Mouse (Mus musculus) neural tube, postnatal 0 days (tissue): ENCODE data around the gene Spo11. TPM values are rescaled to one million over a fixed set of nuclear protein-coding genes. Genes with fewer than 3 reads are reported as not detected.

ENCODE experiments used
- polyA plus RNA-seq: library from polyadenylated mRNA; unstranded; fragments of >200 nt; fragmentation: Nextera tagmentation; extraction: Ambion mirVana; gene quantifications from 2 replicates; pipeline ENCODE4 v1.2.1, GENCODE M21; 2015

Gene Spo11
- polyA plus RNA-seq = 0.54 and 0.65 TPM in 2 replicates

DNA sequence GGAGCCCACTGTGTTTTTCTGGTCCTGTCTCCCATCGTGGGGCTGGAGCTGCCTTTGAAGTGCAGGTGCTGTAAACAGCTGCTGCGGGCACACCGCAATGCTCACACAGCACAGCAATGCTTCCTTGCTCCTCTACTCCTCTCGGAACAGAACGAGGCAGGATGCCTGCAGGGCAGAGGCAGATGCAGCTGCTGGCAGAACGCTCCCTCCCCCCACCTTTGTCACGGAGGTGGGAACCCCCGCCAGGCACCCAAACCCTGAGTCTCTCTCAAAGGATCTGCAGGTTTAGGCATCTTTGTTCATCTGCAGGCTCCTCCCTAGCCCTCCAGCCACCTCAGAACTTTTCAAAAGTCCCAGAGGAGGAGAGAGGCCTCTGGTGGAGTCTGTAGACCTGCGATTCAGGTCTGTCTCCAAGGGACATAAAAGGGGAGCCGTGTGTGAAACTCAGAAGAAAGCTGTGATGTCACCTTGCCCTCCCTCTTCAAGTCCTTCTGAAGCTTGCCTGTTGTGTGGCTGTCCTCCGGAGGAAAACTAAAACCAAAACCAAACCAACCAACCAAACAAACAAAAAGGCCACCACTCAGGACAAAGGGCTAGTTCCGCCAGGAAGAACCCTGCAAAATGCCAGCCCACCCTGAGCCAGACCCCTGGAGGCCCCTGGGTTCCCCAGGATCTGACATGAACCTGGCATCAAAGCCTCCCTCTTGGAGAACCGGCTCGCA, at the start of gene Spo11:
Gene Spo11, plus strand, starts transcription at position 292 of the 722 bp plus-strand sequence.

DNA sequence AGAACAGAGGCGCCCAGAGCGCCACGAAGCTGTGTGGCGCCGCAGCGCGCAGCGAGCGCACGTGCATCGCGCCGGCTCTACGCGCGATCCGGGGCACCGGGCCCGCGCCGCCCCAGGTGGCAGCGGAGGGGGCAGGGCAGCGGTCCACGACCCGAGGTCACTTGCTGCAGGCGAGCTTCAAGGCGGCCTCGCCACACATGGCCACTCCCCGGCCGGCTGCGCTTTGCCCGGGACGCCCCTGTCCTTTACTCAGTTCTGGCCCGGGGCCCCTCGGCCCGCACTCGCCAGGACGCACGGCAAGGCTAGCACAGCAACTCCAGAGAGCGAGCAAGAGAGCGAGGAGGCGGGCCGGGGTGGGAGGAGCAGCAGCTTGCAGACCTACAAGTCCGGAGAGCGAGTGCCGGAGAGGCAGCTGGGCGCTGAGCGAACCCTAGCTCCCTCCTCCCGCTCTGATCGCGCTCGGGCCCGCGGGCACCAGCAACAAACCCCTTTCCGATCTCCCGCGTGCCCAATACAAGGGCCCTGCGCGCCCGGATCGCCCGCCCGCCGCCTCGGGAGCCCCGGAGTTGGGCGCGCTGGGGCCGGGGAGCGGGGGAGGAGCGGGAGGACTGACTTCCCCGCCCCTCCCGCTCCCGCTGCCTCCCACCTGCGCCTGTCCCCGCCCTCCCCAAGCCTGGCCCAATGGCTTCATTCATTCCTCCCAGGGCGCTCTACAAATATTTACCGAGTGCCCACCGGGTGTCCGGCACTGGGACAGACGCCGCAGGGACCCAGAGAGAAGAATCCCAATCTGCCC, 37.3 kb upstream of the Spo11 start, which contains the start of gene Bmp7:
Gene Bmp7, minus strand, starts transcription at position 319 of the 796 bp plus-strand sequence.

DNA sequence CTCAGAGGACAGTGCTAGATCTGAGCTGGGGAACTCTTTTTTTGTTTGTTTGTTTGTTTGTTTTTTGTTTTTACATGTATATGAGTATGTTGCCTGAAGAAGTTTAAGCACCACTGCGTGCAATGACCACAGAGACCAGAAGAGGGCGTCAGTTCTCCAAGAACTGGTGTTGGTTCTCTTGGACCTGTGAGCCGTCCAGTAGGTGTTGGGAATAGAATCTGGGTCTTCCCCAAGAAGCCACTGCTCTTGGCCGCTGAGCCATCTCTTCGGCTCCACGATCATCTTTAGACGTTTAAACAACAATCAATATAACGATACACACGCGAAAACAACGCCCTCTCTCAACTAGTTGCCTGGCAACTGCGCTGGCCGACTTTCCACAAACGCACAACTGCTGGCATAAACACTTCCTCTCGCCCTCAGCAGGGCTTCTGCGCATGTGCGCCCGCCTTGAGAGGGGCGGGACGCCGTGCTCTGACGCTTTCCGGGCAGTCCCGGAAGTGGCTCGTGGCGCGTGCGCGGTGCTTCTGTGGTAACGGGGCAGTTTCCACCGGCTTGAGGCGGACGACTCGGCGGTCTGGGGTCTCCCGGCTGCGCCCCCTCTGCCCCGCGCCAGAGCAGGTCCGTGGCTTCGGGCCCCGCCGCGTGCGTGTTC, 22.3 kb downstream of the Spo11 start, which contains the start of gene Rae1:
Gene Rae1, plus strand, starts transcription at position 488 of the 655 bp plus-strand sequence.

GRCm38 (mm10) chr2:173020430-173020829, 42.9 kb downstream of the Spo11 start, which contains the start of gene Rbm38:
Gene Rbm38, plus strand, starts transcription at chr2:173020498.

Other genes with a start within 250 kb of the Spo11 start
- gene Bmp7, start 37.4 kb upstream of the Spo11 start, polyA plus RNA-seq = 16.7 and 17.1 TPM in 2 replicates
- 106 and 112 TPM in 2 replicates for gene Rae1, start 22.4 kb downstream of the Spo11 start, polyA plus RNA-seq
- gene Rbm38, start 42.8 kb downstream of the Spo11 start, polyA plus RNA-seq = 6.6 and 8.1 TPM in 2 replicates
- 0.09 and 0.12 TPM in 2 replicates for gene Ctcfl, start 141.8 kb downstream of the Spo11 start, polyA plus RNA-seq
- 0.25 and 0.73 TPM in 2 replicates for gene Pck1, start 175.3 kb downstream of the Spo11 start, polyA plus RNA-seq
- 1.2 and 1.4 TPM in 2 replicates for gene Zbp1, start 241.2 kb downstream of the Spo11 start, polyA plus RNA-seq